Mouse (Mus musculus) ES-Bruce4 (cell line): ENCODE data around the gene Dnah6.

Source experiments
- CTCF ChIP-seq: IDR thresholded peaks from one replicate; pipeline ENCODE4 v1.8.1; 2011; ENCODE audit warnings: low read depth, low read length
- EP300 ChIP-seq: IDR thresholded peaks from 2 replicates; pipeline ENCODE4 v1.6.1; 2011; ENCODE audit warnings: low read depth, low read length; ENCODE audit not compliant: insufficient read depth
- POLR2A ChIP-seq: IDR thresholded peaks from one replicate; pipeline ENCODE4 v1.8.1; 2011; ENCODE audit warnings: low read length; ENCODE audit not compliant: insufficient read depth

- TF ChIP-seq EP300 (no peak), CTCF (no peak), POLR2A (no peak)
Measured at GRCm38 (mm10) chr6:73120348-73120747, 101.1 kb downstream of the Dnah6 start.
